Mouse (Mus musculus) olfactory bulb, adult 2 months (tissue): Measurements from ENCODE around the gene 4930503B20Rik.

Source experiments
- CTCF ChIP-seq: fragments of 200-500 bp; IDR thresholded peaks from 2 replicates; pipeline ENCODE4 v1.5.1; 2012; ENCODE audit warnings: low read depth, mild to moderate bottlenecking, low read length, moderate library complexity; ENCODE audit not compliant: insufficient read depth
- POLR2A ChIP-seq: fragments of 200-500 bp; IDR thresholded peaks from 2 replicates; pipeline ENCODE4 v1.6.1; 2012; ENCODE audit warnings: mild to moderate bottlenecking, low read depth, low read length, moderate library complexity; ENCODE audit not compliant: insufficient read depth

GRCm38 (mm10) chr3:146599198-146599900 is 51.8 kb downstream of the 4930503B20Rik start:
- TF ChIP-seq CTCF (no peak), POLR2A (no peak)
